Mouse (Mus musculus) right cerebral cortex, adult 18-20 months (tissue): Measurements from ENCODE around the gene Herc1.

Experiments
- DNase-seq: peaks from one replicate; pipeline ENCODE4 v3.0.0; 2022; ENCODE audit warnings: mixed read lengths

Gene Herc1

DNA sequence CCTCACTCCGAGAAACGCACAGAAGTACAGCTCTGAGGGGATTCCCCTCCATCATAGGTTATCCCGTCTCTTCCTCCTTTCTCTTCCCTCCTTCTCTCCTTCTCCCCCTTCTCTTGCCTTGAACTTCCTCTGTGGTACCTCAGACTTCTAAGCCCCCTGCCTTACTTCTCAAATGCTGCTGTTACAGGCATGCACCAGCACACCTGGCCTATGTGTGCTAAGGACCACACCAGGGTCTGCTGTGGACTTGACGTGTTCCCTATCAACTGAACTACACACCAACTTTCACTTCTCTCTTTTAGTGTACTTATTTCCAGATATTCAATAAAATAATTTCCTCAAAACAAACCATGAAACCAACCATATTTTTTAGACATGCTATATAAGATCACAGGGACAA is 192.5 kb downstream of the Herc1 start:
- no peak for DNase-seq
